Mouse (Mus musculus) testis, postnatal 14 days (tissue): ENCODE data around the gene Olfr582.

ENCODE experiments used
- DNase-seq: peaks from one replicate; pipeline ENCODE4 v3.0.0; 2021; ENCODE audit warnings: low spot score

The Olfr582 gene

DNA sequence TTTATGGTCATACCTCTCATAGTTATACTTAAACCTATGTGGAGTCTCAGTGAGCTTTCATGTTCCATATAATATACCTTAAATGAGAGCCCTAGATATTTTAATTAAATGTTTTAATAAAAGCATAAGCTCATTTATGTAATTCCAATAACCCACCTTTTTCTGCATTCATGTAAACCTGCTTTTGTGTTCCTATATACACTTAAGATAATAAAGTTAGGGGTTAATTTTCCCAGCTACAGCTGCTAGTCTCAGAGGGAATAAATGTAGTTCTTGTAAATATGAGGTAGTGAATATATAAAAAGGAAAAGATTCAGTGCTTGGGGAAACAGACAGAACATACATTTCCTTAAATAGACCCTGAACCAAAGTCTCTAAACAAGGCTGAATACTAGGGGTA is at the start of gene Olfr582:
Olfr582 (plus strand) TSS at position 301 of the 400 bp plus-strand sequence.
- DNase-seq = no peak

DNA sequence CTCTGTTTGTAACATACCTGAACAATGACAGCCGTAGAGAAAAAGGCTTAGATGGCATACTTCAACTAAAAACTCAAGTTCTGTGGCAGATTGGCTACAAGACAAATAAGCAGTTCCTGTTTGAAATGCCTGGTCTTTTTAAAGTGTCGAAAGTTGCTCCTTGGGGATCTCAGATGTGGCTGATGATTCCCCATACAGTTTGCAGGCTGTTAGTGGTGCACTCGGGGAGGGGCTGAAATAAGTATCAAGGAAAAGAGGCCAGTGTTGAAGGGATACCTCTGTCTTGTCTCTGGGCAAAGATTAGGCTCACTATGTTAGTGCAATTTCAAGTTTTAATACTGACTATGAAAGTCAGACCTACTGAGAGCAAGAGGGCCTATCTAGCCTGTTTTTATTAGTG is 48.6 kb upstream of the Olfr582 start, which contains the start of gene Olfr578:
Olfr578 (minus strand) TSS at position 101 of the 400 bp plus-strand sequence.
- DNase-seq = no peak

DNA sequence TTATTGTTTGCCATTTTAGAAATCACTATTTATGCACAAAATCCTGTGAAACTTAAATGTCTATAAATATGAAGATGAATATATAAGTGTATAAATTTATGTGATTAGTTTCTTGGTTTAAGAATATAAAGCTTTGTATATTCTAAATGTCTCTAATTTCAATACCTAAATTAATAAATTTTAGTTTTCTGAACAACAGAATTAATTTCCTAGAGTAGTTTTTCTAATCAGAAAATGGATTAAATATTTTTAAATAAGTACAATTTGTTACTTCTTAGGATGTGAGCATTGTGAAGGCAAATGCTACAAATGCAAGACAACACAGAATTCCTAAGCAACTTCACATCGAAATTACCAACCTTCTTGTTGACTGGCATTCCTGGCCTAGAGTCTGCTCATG is 13.2 kb downstream of the Olfr582 start, which contains the start of gene Olfr583:
Olfr583 (plus strand) TSS at position 301 of the 400 bp plus-strand sequence.
- no peak for DNase-seq

DNA sequence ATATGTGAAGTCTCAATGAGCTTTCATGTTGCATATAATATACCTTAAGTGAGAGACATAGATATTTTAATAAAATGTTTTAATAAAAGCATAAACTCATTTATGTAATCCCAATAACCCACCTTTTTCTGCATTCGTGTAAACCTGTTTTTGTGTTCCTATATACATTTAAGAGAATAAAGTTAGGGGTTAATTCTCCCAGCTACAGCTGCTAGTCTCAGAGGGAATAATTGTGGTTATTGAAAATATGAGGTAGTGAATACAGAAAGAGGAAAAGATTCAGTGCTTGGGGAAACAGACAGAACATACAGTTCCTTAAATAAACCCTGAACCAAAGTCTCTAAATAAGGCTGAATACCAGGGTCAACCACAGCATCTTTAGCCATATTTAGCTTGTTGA is 43.8 kb downstream of the Olfr582 start, which contains the start of gene Olfr584:
Olfr584 (plus strand) TSS at position 301 of the 400 bp plus-strand sequence.
- DNase-seq = no peak
